Mouse (Mus musculus): ENCODE measurements at regions not wholly inside any gene's neighbourhood (a gene's known extent, or its start where the extent isn't known, plus 50 kb on each side); places are given as distances from the start of the nearest gene placed in this dataset.

- no peak; the same call in 1 of the 2 replicates for ATAC-seq (ENCODE audit: low read depth)
- Histone ChIP-seq H3K4me1 (replicated peaks; ENCODE audit: control insufficient read depth, insufficient read depth, low read length) (no peaks in the 10 kb centered on the region), H3K27me3 (ENCODE audit: control insufficient read depth, insufficient read depth, low read depth, low read length) (no peaks in the 10 kb centered on the region), H3K36me3 (ENCODE audit: control insufficient read depth, insufficient read depth, low read length) (no peaks in the 10 kb centered on the region), H3K27ac (ENCODE audit: low read length) (no peak overlapping the region), H3K9me3 (ENCODE audit: control insufficient read depth, low read length) (no peaks in the 10 kb centered on the region), H3K4me2 (ENCODE audit: low read depth, low read length) (no peak overlapping the region), H3K9ac (ENCODE audit: low read length) (no peak overlapping the region), H3K4me3 (ENCODE audit: low read length) (no peak overlapping the region)
- 29% methylated on average over 4 of the region's 4 CpGs for WGBS
Measured at GRCm38 (mm10) chr10:111083338-111083737, 73.4 kb upstream of the Zdhhc17 start.

- Histone ChIP-seq H3K27ac (ENCODE audit: low read length) (no peak overlapping the region), H3K36me3 (ENCODE audit: control insufficient read depth, insufficient read depth, low read length) (no peaks in the 10 kb centered on the region), H3K4me2 (ENCODE audit: low read depth, low read length) (no peak overlapping the region), H3K9ac (ENCODE audit: low read length) (no peak overlapping the region), H3K4me3 (ENCODE audit: low read length) (no peak overlapping the region), H3K4me1 (replicated peaks; ENCODE audit: control insufficient read depth, insufficient read depth, low read length) (no peaks in the 10 kb centered on the region), H3K9me3 (ENCODE audit: control insufficient read depth, low read length) (no peaks in the 10 kb centered on the region), H3K27me3 (ENCODE audit: control insufficient read depth, insufficient read depth, low read depth, low read length) (no peaks in the 10 kb centered on the region)
- ATAC-seq (ENCODE audit: low read depth) = no peak
- 73% methylated on average over 10 of the region's 10 CpGs for WGBS
Measured at GRCm38 (mm10) chr10:111080322-111080721, 70.4 kb upstream of the Zdhhc17 start.

GRCm38 (mm10) chr10:111079051-111079450 lies 69.1 kb upstream of the Zdhhc17 start:
- no peak overlapping the region for H3K27ac ChIP-seq (ENCODE audit: low read length)

GRCm38 (mm10) chr10:111077632-111078031 lies 67.7 kb upstream of the Zdhhc17 start:
- no peaks in the 10 kb centered on the region for H3K9me3 ChIP-seq (ENCODE audit: control insufficient read depth, low read length)
- no peak overlapping the region for H3K9ac ChIP-seq (ENCODE audit: low read length)
- no peaks in the 10 kb centered on the region for H3K36me3 ChIP-seq (ENCODE audit: control insufficient read depth, insufficient read depth, low read length)
- no peak overlapping the region for H3K4me3 ChIP-seq (ENCODE audit: low read length)
- no peaks in the 10 kb centered on the region for H3K4me1 ChIP-seq (replicated peaks; ENCODE audit: control insufficient read depth, insufficient read depth, low read length)
- WGBS = 90% methylated on average over 4 of the region's 4 CpGs
- H3K27me3 ChIP-seq (ENCODE audit: control insufficient read depth, insufficient read depth, low read depth, low read length) = no peaks in the 10 kb centered on the region
- no peak for ATAC-seq (ENCODE audit: low read depth)
- H3K4me2 ChIP-seq (ENCODE audit: low read depth, low read length) = no peak overlapping the region
- H3K27ac ChIP-seq (ENCODE audit: low read length) = no peak overlapping the region

More at GRCm38 (mm10) chr10:111079051-111079450, 69.1 kb upstream of the Zdhhc17 start:
- no peak overlapping the region for H3K4me2 ChIP-seq (ENCODE audit: low read depth, low read length)
- H3K36me3 ChIP-seq (ENCODE audit: control insufficient read depth, insufficient read depth, low read length) = no peaks in the 10 kb centered on the region
- no peaks in the 10 kb centered on the region for H3K27me3 ChIP-seq (ENCODE audit: control insufficient read depth, insufficient read depth, low read depth, low read length)
- H3K9ac ChIP-seq (ENCODE audit: low read length) = no peak overlapping the region
- WGBS = 70% methylated on average over 6 of the region's 6 CpGs
- H3K4me3 ChIP-seq (ENCODE audit: low read length) = no peak overlapping the region
- no peaks in the 10 kb centered on the region for H3K4me1 ChIP-seq (replicated peaks; ENCODE audit: control insufficient read depth, insufficient read depth, low read length)
- H3K9me3 ChIP-seq (ENCODE audit: control insufficient read depth, low read length) = no peaks in the 10 kb centered on the region
- ATAC-seq (ENCODE audit: low read depth) = no peak

- 44% methylated on average over 5 of the region's 5 CpGs for WGBS
- no peak overlapping the region for H3K4me3 ChIP-seq (ENCODE audit: low read length)
- no peaks in the 10 kb centered on the region for H3K9me3 ChIP-seq (ENCODE audit: control insufficient read depth, low read length)
- peak overlapping the region; percentile 15; the same call in 1 of the 2 replicates for H3K27ac ChIP-seq (ENCODE audit: low read length)
- no peaks in the 10 kb centered on the region for H3K4me1 ChIP-seq (replicated peaks; ENCODE audit: control insufficient read depth, insufficient read depth, low read length)
- ATAC-seq (ENCODE audit: low read depth) = peak; percentile 62
- no peaks in the 10 kb centered on the region for H3K36me3 ChIP-seq (ENCODE audit: control insufficient read depth, insufficient read depth, low read length)
- H3K9ac ChIP-seq (ENCODE audit: low read length) = no peak overlapping the region
- no peak overlapping the region for H3K4me2 ChIP-seq (ENCODE audit: low read depth, low read length)
- no peaks in the 10 kb centered on the region for H3K27me3 ChIP-seq (ENCODE audit: control insufficient read depth, insufficient read depth, low read depth, low read length)
Measured at GRCm38 (mm10) chr10:111073851-111074430, 64.0 kb upstream of the Zdhhc17 start.

GRCm38 (mm10) chr10:111073262-111073661 lies 63.3 kb upstream of the Zdhhc17 start:
- Histone ChIP-seq H3K4me3 (ENCODE audit: low read length) (no peak overlapping the region), H3K27ac (ENCODE audit: low read length) (no peak overlapping the region), H3K9me3 (ENCODE audit: control insufficient read depth, low read length) (no peaks in the 10 kb centered on the region), H3K27me3 (ENCODE audit: control insufficient read depth, insufficient read depth, low read depth, low read length) (no peaks in the 10 kb centered on the region), H3K4me2 (ENCODE audit: low read depth, low read length) (no peak overlapping the region), H3K36me3 (ENCODE audit: control insufficient read depth, insufficient read depth, low read length) (no peaks in the 10 kb centered on the region), H3K9ac (ENCODE audit: low read length) (no peak overlapping the region), H3K4me1 (replicated peaks; ENCODE audit: control insufficient read depth, insufficient read depth, low read length) (no peaks in the 10 kb centered on the region)
- ATAC-seq (ENCODE audit: low read depth) = no peak
- WGBS = 43% methylated on average over 14 of the region's 14 CpGs

- Histone ChIP-seq H3K4me3 (ENCODE audit: low read length) (no peak overlapping the region), H3K9me3 (ENCODE audit: control insufficient read depth, low read length) (no peaks in the 10 kb centered on the region), H3K27me3 (ENCODE audit: control insufficient read depth, insufficient read depth, low read depth, low read length) (no peaks in the 10 kb centered on the region), H3K9ac (ENCODE audit: low read length) (no peak overlapping the region), H3K4me2 (ENCODE audit: low read depth, low read length) (no peak overlapping the region), H3K36me3 (ENCODE audit: control insufficient read depth, insufficient read depth, low read length) (no peaks in the 10 kb centered on the region), H3K27ac (ENCODE audit: low read length) (no peak overlapping the region), H3K4me1 (replicated peaks; ENCODE audit: control insufficient read depth, insufficient read depth, low read length) (no peaks in the 10 kb centered on the region)
- ATAC-seq (ENCODE audit: low read depth) = no peak
- WGBS = 76% methylated on average over 2 of the region's 2 CpGs
Measured at GRCm38 (mm10) chr10:111072554-111072909, 62.6 kb upstream of the Zdhhc17 start.

- no peaks in the 10 kb centered on the region for H3K36me3 ChIP-seq (ENCODE audit: control insufficient read depth, insufficient read depth, low read length)
- 37% methylated on average over 7 of the region's 11 CpGs for WGBS
- H3K27ac ChIP-seq (ENCODE audit: low read length) = no peak overlapping the region
Measured at GRCm38 (mm10) chr10:111071805-111072553, 62.0 kb upstream of the Zdhhc17 start.

GRCm38 (mm10) chr10:111066146-111066545 lies 56.2 kb upstream of the Zdhhc17 start:
- Histone ChIP-seq H3K9ac (ENCODE audit: low read length) (no peak overlapping the region), H3K4me2 (ENCODE audit: low read depth, low read length) (no peak overlapping the region), H3K36me3 (ENCODE audit: control insufficient read depth, insufficient read depth, low read length) (no peaks in the 10 kb centered on the region), H3K4me3 (ENCODE audit: low read length) (no peak overlapping the region), H3K27me3 (ENCODE audit: control insufficient read depth, insufficient read depth, low read depth, low read length) (no peaks in the 10 kb centered on the region), H3K27ac (ENCODE audit: low read length) (no peak overlapping the region), H3K4me1 (replicated peaks; ENCODE audit: control insufficient read depth, insufficient read depth, low read length) (no peaks in the 10 kb centered on the region), H3K9me3 (ENCODE audit: control insufficient read depth, low read length) (no peaks in the 10 kb centered on the region)
- no peak for ATAC-seq (ENCODE audit: low read depth)
- WGBS = 44% methylated on average over 11 of the region's 11 CpGs

More at GRCm38 (mm10) chr10:111071805-111072553, 62.0 kb upstream of the Zdhhc17 start:
- H3K9ac ChIP-seq (ENCODE audit: low read length) = no peak overlapping the region
- H3K9me3 ChIP-seq (ENCODE audit: control insufficient read depth, low read length) = no peaks in the 10 kb centered on the region
- H3K4me2 ChIP-seq (ENCODE audit: low read depth, low read length) = no peak overlapping the region
- no peak for ATAC-seq (ENCODE audit: low read depth)
- no peaks in the 10 kb centered on the region for H3K4me1 ChIP-seq (replicated peaks; ENCODE audit: control insufficient read depth, insufficient read depth, low read length)
- no peaks in the 10 kb centered on the region for H3K27me3 ChIP-seq (ENCODE audit: control insufficient read depth, insufficient read depth, low read depth, low read length)
- H3K4me3 ChIP-seq (ENCODE audit: low read length) = no peak overlapping the region

Data from lung, embryonic 16.5 days (tissue).